Mouse (Mus musculus) stomach, adult 2 months (tissue): ENCODE measurements around the gene Fcor. TPM values are rescaled to one million over a fixed set of nuclear protein-coding genes. Genes with fewer than 3 reads are reported as not detected.

Experiments
- polyA plus RNA-seq: library from polyadenylated mRNA; depleted of rRNA; stranded (reverse); fragments of >200 nt; gene quantifications from 2 replicates; pipeline ENCODE4 v1.2.3, GENCODE M21; 2012; rRNA removed

Fcor gene
- 0.49 and 1.4 TPM in 2 replicates for polyA plus RNA-seq

DNA sequence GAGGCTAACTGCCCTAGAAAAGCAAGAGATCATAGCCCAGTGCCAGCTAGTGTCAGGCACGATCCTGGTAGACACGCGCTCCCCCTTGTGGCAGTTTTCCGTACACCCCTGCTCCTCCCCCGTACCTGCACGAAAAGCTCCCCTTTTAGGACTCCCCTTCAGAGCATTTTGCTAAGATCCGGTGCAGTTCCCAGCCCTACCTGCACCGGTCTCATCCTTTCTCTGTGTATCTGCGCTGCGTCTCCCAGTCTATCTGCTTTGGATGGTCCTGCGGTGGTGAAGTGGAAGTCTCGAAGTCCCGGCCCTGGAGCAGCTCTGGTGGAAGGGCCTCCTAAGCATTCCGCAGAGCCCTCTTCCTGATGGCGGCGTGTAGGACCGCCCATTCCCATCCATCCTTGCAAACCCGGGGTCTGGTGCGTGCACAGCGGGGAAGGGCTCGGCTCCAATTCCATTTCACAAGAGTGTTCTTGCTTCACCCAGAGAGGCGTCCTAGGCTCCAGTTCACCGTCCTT, at the start of gene Fcor:
Gene Fcor, minus strand, starts transcription at position 383 of the 512 bp plus-strand sequence.

DNA sequence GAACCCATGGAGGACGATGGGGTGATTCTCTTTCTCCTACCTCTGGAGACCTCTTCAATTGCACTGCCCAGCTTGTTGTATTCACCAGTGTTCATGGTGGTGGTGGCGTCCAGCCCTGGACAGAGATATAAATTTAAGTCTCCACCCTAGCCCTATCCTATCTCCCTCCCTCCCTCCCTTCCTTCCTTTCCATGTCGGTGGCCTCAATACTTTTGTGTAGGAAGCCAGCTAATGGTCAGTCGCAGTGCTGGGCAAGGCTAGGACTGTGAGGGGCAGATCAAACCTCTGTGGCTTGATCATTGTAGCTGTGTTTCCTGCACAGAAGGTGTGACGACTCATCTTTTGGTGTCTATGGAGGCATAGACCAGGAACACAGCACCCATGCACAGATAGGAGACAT, 48.4 kb upstream of the Fcor start, which contains the start of gene Clec4g:
Gene Clec4g, minus strand, starts transcription at position 101 of the 400 bp plus-strand sequence.

DNA sequence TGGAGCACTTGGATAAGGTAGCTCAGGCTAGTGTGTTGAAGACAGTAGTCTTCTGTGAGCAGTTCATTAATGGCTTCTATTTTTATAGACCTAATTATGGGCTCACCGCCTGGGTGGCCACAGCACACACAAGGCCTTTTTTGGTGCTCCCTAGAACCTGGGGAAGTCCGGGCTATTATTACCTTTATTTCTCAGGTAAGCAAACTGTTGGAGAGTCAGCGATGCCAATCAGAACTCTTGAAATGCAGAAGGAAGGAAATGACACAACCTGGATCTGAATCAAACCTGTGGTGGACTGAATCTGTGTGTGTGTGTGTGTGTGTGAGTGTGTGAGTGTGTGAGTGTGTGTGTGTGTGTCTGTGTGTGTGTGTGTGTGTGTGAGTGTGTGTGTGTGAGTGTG, 22.0 kb upstream of the Fcor start, which contains the start of gene Fcer2a:
Gene Fcer2a, minus strand, starts transcription at position 55 of the 400 bp plus-strand sequence.

DNA sequence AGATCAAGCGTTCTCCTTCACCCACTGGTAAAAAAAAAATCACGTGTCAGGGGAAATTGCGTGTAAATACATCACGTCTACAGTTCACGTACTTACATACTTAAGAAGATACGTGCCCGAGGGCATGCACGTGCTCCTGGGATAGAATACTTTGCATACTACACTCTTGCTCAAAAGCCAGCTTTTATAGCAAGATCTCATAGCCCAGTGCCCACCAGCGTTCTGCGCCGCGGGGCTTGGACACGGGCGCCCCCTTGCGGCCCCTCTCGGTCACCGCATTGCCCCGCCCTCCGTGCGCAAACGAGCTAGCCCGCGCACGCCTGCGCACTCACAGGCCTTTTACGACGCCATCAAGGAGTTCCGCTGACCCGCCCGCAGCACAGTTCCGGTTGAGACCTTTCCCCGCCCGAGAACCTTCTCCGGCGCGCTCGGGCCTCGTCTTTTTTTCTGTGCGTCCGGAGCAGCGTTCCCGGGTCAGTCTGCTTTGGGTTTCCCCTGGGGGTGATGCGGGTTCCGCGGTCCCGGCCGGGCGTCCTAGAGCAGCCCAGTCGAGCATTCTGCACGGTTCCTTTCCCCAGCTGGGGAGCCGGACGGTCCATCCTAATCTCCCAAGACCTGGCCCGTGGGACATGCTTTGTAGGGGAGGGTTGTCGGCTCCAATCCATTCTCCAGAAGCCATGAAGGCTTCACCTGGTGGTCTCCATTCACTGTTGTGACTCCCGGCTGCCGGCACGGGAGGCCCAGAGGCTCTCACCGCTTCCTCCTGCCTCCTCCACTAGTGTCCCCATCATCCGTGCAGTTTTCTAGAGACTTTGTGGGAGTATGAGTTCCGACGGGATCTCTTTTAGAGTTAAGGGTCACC, 4.2 kb upstream of the Fcor start, which contains the start of gene Trappc5:
Gene Trappc5, plus strand, starts transcription at position 169 of the 862 bp plus-strand sequence.

DNA sequence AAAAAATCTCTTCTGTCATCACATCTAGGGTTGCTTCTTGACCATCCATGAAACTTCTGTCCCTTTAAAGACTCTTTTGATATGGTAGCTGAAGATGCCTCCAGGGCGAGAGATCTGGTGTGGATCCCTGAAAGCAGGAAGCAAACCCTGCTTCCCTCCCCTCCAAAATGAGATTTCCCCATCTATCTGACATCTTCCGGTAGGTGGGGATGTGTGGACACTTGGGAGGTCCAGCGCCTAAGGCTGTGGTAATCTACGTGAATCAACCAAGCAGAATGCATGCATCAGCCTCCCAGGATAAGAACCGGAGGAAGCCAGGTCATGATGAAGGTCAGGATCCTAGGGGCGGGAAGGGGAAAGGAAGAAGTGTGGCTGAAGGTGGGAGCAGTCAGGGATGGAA, 6.7 kb downstream of the Fcor start, which contains the start of gene Mcemp1:
Gene Mcemp1, plus strand, starts transcription at position 248 of the 400 bp plus-strand sequence.

DNA sequence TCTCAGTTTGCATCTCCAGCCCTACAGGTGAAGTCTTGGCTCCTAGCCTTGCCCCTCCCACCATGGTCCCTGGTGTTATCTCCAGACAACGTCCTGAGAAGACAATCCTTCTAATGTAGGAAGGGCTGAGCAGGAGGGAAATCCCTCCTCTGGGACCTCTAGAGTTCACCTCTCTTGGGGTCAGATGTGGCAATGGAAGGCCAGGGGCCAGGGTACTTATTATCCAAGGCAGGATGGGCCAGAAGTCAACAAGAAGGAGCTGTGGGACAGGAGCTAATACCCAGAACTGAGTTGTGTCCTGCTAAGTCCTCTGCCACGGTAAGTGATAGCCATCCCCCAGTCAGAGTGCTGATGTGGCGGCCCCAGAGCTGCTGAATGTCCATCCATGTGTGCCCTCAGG, 16.6 kb downstream of the Fcor start, which contains the start of gene Retn:
Gene Retn, plus strand, starts transcription at position 245 of the 400 bp plus-strand sequence.

DNA sequence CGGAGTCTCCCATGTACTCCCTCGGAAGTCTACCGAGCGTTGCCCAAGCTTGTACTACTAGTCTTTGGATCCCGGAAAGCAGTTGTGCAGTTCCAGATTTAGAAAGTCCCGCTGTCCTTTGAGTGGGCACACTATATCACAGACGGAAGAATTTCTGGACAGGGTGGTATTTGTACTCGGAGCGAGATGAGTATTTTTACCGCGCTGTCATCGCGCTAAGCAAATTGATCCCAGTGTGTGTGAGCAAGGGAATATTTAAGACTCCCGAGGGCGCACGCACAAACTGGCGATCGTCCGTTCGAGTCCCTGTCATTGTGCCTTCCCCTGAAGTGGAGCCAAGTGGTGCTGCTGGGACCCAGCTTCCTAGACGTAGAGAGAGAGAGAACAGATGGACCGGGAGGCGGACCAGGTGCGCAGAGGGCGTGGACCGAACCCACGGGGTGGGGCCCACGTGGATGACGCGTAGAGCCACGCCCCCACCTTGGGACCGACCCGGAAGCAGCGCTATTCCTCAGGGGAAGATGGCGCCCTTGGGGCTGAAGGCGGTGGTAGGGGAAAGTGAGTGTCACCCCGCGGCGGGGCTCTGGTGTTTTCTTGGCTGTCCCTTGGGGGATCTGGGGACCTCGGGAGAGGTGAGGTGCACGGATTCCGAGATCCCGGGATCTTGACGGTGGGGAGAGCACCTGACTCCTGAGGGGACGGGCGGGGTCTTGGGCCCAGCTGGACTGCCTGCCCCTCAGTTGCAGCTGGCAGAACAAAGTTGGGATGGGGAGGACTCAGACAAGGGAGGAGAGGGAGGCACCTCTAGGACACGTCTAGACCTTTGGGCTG, 41.3 kb downstream of the Fcor start, which contains the start of gene Stxbp2:
Gene Stxbp2, plus strand, starts transcription at position 309 of the 831 bp plus-strand sequence.

DNA sequence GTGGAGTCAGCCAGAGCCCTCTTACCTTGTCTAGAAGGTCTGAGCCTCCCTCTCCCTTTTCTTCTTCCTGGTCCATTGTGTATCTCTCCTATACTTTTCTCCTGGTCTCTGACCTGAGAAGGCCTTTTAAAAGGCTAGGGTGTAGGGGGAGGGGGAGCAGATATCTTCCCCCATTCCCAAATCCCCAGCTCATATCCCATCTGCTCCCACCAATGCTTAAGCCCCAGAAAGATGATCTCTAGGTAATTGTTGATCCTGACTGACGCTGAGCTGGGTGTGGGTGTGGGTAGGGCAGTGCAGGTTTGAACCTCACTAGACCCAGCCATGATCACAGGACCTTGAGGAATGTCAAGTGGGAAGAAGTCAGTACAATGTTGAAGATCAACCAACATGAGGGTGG, 46.7 kb downstream of the Fcor start, which contains the start of gene Pcp2:
Gene Pcp2, minus strand, starts transcription at position 101 of the 400 bp plus-strand sequence.

DNA sequence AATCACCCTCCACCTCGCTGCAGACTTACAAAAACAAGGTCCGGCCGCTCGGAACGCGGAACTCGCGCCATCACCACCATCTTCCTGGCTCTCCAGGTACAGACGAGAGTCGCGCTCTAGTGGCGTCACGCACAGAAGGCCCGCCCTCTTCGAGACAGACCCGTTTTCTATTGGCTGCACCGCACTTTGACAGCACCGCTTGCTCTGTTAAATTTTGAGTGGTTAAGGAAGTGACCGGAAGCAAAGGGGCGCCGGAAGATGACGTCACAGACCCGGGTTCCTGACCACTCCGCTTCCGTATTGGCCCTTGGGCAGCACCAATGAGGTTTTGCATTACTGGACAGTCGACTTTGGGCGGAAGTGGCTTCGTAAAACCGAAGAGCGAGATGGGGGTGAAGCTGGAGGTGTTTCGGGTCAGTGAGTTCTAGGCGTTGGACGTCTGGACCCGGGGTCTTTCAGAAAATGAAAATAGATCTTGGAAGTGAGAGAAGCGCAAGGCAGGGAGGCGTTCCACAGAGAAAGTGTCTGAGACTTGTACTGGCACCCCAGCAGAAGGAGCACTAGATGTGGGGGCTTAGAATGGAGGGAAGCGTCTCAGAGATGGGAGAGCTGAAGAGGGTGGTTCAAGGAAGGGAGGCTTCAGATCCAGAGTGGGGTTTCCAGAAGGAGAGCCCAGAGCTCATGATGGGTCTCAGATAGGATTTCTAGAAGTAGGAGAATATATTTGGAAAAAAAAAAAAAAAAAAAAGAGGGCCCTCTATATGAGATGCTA, 50.8 kb downstream of the Fcor start, which contains the start of the genes Xab2 and Pet100:
Gene Xab2, minus strand, starts transcription at position 118 of the 772 bp plus-strand sequence.
Gene Pet100, plus strand, starts transcription at position 350 of the 772 bp plus-strand sequence.

Other genes starting within 250 kb of the Fcor start
- gene Pex11g, start 204.7 kb downstream of the Fcor start, polyA plus RNA-seq = 7.2 and 10.4 TPM in 2 replicates
- gene Tex45, start 201.5 kb downstream of the Fcor start, polyA plus RNA-seq = 0.04 and 0.67 TPM in 2 replicates
- 25.1 and 33.9 TPM in 2 replicates for gene Zfp358, start 179.2 kb downstream of the Fcor start, polyA plus RNA-seq
- gene Mcoln1, start 171.9 kb downstream of the Fcor start, polyA plus RNA-seq = 245 and 262 TPM in 2 replicates
- gene Pnpla6, start 157.0 kb downstream of the Fcor start, polyA plus RNA-seq = 24.4 and 27.9 TPM in 2 replicates
- 0.10 TPM in 1 of 2 replicates, not detected in the other for gene C330021F23Rik, start 104.4 kb downstream of the Fcor start, polyA plus RNA-seq
- 68.5 and 86.0 TPM in 2 replicates for gene Camsap3, start 85.1 kb downstream of the Fcor start, polyA plus RNA-seq
- 19.5 and 20.3 TPM in 2 replicates for gene Xab2, start 51.0 kb downstream of the Fcor start, polyA plus RNA-seq
- gene Pet100, start 50.8 kb downstream of the Fcor start, polyA plus RNA-seq = 2.4 and 3.1 TPM in 2 replicates
- not detected in 2 replicates for gene Pcp2, start 46.8 kb downstream of the Fcor start, polyA plus RNA-seq
- 140 and 167 TPM in 2 replicates for gene Stxbp2, start 41.4 kb downstream of the Fcor start, polyA plus RNA-seq
- gene Retn, start 16.6 kb downstream of the Fcor start, polyA plus RNA-seq = 0.47 and 2.3 TPM in 2 replicates
- gene Mcemp1, start 6.6 kb downstream of the Fcor start, polyA plus RNA-seq = not detected in 2 replicates
- gene Trappc5, start 3.9 kb upstream of the Fcor start, polyA plus RNA-seq = 14.4 and 24.6 TPM in 2 replicates
- gene Fcer2a, start 21.8 kb upstream of the Fcor start, polyA plus RNA-seq = 0.03 and 0.15 TPM in 2 replicates
- gene Clec4g, start 48.3 kb upstream of the Fcor start, polyA plus RNA-seq = 0.08 TPM in 1 of 2 replicates, not detected in the other
- gene Cd209a, start 76.6 kb upstream of the Fcor start, polyA plus RNA-seq = 0.23 TPM in 1 of 2 replicates, not detected in the other
- 0.03 TPM in 2 replicates for gene Cd209e, start 181.9 kb upstream of the Fcor start, polyA plus RNA-seq
- 0.11 and 0.37 TPM in 2 replicates for gene Cd209d, start 206.2 kb upstream of the Fcor start, polyA plus RNA-seq